Mouse (Mus musculus) G1E (cell line): ENCODE data around the gene Itgb6.

Experiments
- CTCF ChIP-seq: IDR thresholded peaks from 2 replicates; pipeline ENCODE4 v1.5.1; 2012; ENCODE audit warnings: low read depth, low read length, inconsistent platforms, mixed read lengths
- GATA1 ChIP-seq: IDR thresholded peaks from 2 replicates; pipeline ENCODE4 v1.6.1; 2012; ENCODE audit warnings: borderline replicate concordance, low read length, inconsistent platforms, mixed read lengths
- POLR2AphosphoS5 ChIP-seq: IDR thresholded peaks from 2 replicates; pipeline ENCODE4 v1.6.1; 2012; ENCODE audit warnings: low read depth, low read length, inconsistent platforms; ENCODE audit not compliant: insufficient replicate concordance
- TAL1 ChIP-seq: conservative IDR thresholded peaks from 2 replicates; pipeline ENCODE4 v1.6.1; 2012; ENCODE audit warnings: low read depth, low read length, inconsistent platforms, mixed read lengths

DNA sequence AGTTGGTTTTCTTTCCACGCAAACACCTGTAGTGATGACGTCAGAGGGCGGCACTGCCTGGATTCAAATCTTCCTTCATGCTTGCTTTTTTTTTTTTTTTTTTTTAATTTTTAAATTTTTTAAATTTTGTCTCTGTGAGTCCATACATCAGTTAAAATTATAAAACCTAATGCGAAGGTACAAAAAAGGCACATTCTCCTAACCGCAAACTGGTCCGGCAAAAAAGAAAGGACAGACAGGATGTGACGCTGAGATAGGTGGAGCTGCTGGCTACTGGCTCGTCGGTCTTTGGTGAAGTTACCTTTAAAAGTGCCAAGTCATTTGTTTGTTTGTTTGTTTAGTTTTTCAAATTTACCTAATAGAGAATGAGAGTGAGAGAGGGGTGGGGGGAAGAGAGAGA lies 28.8 kb upstream of the Itgb6 start:
- TF ChIP-seq CTCF (no peak), POLR2AphosphoS5 (no peak), GATA1 (no peak), TAL1 (no peak)
